Mouse (Mus musculus) G1E (cell line): ENCODE results near the gene Fbxo6.

Source experiments
- CTCF ChIP-seq: IDR thresholded peaks from 2 replicates; pipeline ENCODE4 v1.5.1; 2012; ENCODE audit warnings: low read depth, low read length, inconsistent platforms, mixed read lengths
- GATA1 ChIP-seq: IDR thresholded peaks from 2 replicates; pipeline ENCODE4 v1.6.1; 2012; ENCODE audit warnings: borderline replicate concordance, low read length, inconsistent platforms, mixed read lengths
- GATA2 ChIP-seq: IDR thresholded peaks from 2 replicates; pipeline ENCODE4 v1.6.1; 2012; ENCODE audit warnings: low read depth, low read length, inconsistent platforms, borderline replicate concordance
- TAL1 ChIP-seq: conservative IDR thresholded peaks from 2 replicates; pipeline ENCODE4 v1.6.1; 2012; ENCODE audit warnings: low read depth, low read length, inconsistent platforms, mixed read lengths

- no peak for TF ChIP-seq CTCF
- TF ChIP-seq GATA1: no peak
- TF ChIP-seq GATA2: no peak
- TF ChIP-seq TAL1: no peak
Observed at GRCm38 (mm10) chr4:148101801-148102527, 50.0 kb downstream of the Fbxo6 start.
